Mouse (Mus musculus) heart, postnatal 0 days (tissue): ENCODE measurements at regions not wholly inside any gene's neighbourhood (a gene's known extent, or its start where the extent isn't known, plus 50 kb on each side); places are given as distances from the start of the nearest gene placed in this dataset.

Source experiments
- ATAC-seq: fragments of 200-750 bp; cut with Nextera tagmentation; 2 replicates; pipeline ENCODE4 v1.8.0; 2017; ENCODE audit warnings: low read depth, moderate number of reproducible peaks, moderate library complexity; ENCODE audit not compliant: insufficient read depth
- DNase-seq: peaks from one replicate; pipeline ENCODE4 v3.0.0-alpha.2; 2016; ENCODE audit warnings: low spot score
- H3K27ac ChIP-seq: fragments of 300-500 bp; sonication (generic); 2 replicates; pipeline ENCODE4 v1.5.1; 2014; ENCODE audit warnings: low read depth, mild to moderate bottlenecking
- H3K27me3 ChIP-seq: fragments of 300-500 bp; sonication (generic); 2 replicates; pipeline ENCODE4 v1.6.1; 2014; ENCODE audit warnings: low read length, mixed read lengths; ENCODE audit not compliant: control insufficient read depth, insufficient read depth
- H3K36me3 ChIP-seq: fragments of 300-500 bp; sonication (generic); replicated peaks from 2 replicates; pipeline ENCODE4 v1.6.1; 2014; ENCODE audit warnings: low read length, mixed read lengths; ENCODE audit not compliant: control insufficient read depth, insufficient read depth
- H3K4me1 ChIP-seq: fragments of 300-500 bp; sonication (generic); 2 replicates; pipeline ENCODE4 v1.6.1; 2014; ENCODE audit warnings: antibody characterized with exemption; ENCODE audit not compliant: control insufficient read depth, insufficient read depth
- H3K4me2 ChIP-seq: fragments of 300-500 bp; sonication (generic); 2 replicates; pipeline ENCODE4 v1.6.1; 2014; ENCODE audit warnings: low read depth, mild to moderate bottlenecking, low read length, moderate library complexity
- H3K4me3 ChIP-seq: fragments of 300-500 bp; sonication (generic); 2 replicates; pipeline ENCODE4 v1.5.1; 2014; ENCODE audit warnings: low read depth, low read length
- H3K9ac ChIP-seq: fragments of 300-500 bp; sonication (generic); replicated peaks from 2 replicates; pipeline ENCODE4 v1.6.1; 2014; ENCODE audit warnings: low read depth, low read length, mixed read lengths
- H3K9me3 ChIP-seq: fragments of 300-500 bp; sonication (generic); replicated peaks from 2 replicates; pipeline ENCODE4 v1.6.1; 2016; ENCODE audit warnings: low read length; ENCODE audit not compliant: control insufficient read depth
- CTCF ChIP-seq: IDR thresholded peaks from 2 replicates; pipeline ENCODE4 v1.5.1; 2016; ENCODE audit warnings: antibody characterized with exemption, control low read depth, low read depth
- EP300 ChIP-seq: IDR thresholded peaks from 2 replicates; pipeline ENCODE4 v1.6.1; 2016; ENCODE audit warnings: antibody characterized with exemption, low read depth
- WGBS: fragments of 180-500 bp; shearing (Covaris S2); extraction: QIAGEN DNeasy Blood & Tissue Kit; methylation state at CpG from one replicate; pipeline ENCODE4 v1.1.7; 2014; 5-methylcytosine and 5-hydroxymethylcytosine counted together

DNA sequence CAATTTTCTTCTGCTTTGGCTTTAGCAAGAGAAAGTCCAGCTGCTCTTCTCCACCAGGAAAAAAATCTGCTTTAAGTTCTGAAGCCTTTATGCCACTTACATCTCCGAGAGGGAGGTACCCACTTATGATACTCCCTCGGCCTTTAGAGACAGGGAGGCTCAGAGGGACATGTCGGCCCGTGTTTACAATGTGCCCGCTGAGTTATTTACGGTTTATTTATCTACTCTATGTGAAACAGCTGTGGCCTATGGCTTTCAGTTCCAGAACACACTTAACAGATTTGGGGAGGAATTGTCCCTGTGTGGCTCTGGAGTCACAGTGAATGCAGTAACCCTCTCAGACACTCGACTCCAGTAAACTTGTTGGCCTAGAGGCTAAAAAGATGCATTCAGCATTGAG is 409.3 kb upstream of the Tnp1 start:
- H3K4me3 ChIP-seq: no peak overlapping the region
- no peak overlapping the region for H3K9ac ChIP-seq
- H3K36me3 ChIP-seq: no peaks in the 10 kb centered on the region
- no peaks in the 10 kb centered on the region for H3K27me3 ChIP-seq
- H3K27ac ChIP-seq: no peak overlapping the region
- no peak overlapping the region for H3K4me2 ChIP-seq
- 67% methylated on average over 7 of the region's 7 CpGs for WGBS
- TF ChIP-seq EP300 (no peak), CTCF (no peak)
- no peaks in the 10 kb centered on the region for H3K4me1 ChIP-seq
- ATAC-seq (no peak), DNase-seq (no peak)
- no peaks in the 10 kb centered on the region for H3K9me3 ChIP-seq

DNA sequence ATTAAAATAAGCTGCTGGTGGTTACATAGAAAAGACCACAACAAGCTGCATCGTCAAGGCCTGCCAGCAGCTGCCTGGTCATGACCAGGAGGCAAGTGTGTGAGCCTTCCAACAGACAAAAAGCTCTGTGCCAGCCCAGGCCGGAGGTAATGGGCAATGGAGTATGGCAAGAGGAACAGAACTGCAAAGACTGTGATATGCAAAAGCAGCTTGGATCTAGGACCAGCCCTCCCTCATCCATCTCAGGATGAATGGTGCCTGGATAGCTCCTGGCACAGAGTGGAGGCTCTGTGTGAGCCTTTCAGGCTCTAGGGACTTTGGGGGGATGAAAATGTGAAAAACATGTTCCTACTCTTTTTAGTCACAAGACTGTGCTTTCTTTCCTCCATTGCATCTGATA is 402.5 kb upstream of the Tnp1 start:
- no peak for TF ChIP-seq EP300
- TF ChIP-seq CTCF: no peak
- H3K36me3 ChIP-seq: no peaks in the 10 kb centered on the region
- no peak overlapping the region for H3K27ac ChIP-seq
- no peaks in the 10 kb centered on the region for H3K27me3 ChIP-seq
- no peak overlapping the region for H3K4me2 ChIP-seq
- no peak for DNase-seq
- H3K4me3 ChIP-seq: no peak overlapping the region
- peaks cover 5% of the 10 kb centered on the region; the same call in 1 of the 2 replicates for H3K9me3 ChIP-seq
- ATAC-seq: no peak
- H3K4me1 ChIP-seq: no peaks in the 10 kb centered on the region
- no peak overlapping the region for H3K9ac ChIP-seq
- WGBS: 79% methylated on average over 2 of the region's 2 CpGs

DNA sequence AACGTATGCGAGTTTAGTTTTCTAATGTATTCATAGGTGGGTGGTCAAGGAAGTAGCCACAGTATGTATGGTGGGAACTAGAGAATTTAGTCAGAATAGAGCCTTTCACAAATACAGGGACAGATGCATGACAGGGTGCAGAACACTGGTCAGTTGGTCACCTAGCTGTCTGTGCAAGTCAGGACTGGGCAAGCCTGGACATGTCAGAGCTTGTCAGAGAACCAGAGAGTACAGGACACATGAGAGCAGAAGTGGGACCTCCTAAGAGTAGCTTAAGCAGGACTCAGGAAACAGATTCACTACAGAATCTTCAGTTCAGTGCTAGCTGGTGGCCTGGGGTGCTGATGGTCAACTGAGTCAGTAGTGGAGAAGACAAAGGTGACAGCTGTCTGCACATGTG is 395.7 kb upstream of the Tnp1 start:
- no peaks in the 10 kb centered on the region for H3K36me3 ChIP-seq
- 89% methylated on average over 2 of the region's 2 CpGs for WGBS

DNA sequence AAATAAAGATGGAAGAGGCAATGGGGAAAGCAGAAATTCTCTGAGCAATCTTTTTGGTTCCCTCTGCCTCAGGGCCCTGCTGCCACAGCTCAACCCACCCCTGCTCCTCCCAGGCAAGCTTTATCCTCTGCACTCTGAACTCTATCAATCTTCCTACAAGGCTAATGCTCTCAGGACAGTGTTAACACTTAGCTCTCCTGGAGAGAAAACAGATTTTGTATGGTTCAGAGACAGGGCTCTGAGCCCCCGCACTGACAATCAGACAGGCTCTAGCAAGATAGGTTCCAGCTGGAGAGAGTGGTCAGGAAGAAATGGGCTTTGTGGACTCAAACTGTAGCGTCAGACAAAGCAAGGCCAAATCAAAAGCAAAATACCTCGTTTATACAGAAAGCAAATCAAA is 383.5 kb upstream of the Tnp1 start:
- H3K9ac ChIP-seq: no peak overlapping the region
- 48% methylated on average over 3 of the region's 3 CpGs for WGBS
- no peak overlapping the region for H3K4me3 ChIP-seq
- ATAC-seq: no peak
- H3K27ac ChIP-seq: no peak overlapping the region
- H3K36me3 ChIP-seq: no peaks in the 10 kb centered on the region
- no peaks in the 10 kb centered on the region for H3K27me3 ChIP-seq
- TF ChIP-seq EP300: no peak
- no peak for TF ChIP-seq CTCF
- no peaks in the 10 kb centered on the region for H3K4me1 ChIP-seq
- H3K9me3 ChIP-seq: no peaks in the 10 kb centered on the region
- DNase-seq: no peak
- H3K4me2 ChIP-seq: no peak overlapping the region

More for the DNA sequence above, 395.7 kb upstream of the Tnp1 start:
- Histone ChIP-seq H3K27ac (no peak overlapping the region), H3K4me2 (no peak overlapping the region), H3K9ac (no peak overlapping the region), H3K4me1 (no peaks in the 10 kb centered on the region), H3K27me3 (no peaks in the 10 kb centered on the region), H3K4me3 (no peak overlapping the region), H3K9me3 (no peaks in the 10 kb centered on the region)
- ATAC-seq: no peak
- no peak for DNase-seq
- no peak for TF ChIP-seq EP300
- TF ChIP-seq CTCF: no peak

DNA sequence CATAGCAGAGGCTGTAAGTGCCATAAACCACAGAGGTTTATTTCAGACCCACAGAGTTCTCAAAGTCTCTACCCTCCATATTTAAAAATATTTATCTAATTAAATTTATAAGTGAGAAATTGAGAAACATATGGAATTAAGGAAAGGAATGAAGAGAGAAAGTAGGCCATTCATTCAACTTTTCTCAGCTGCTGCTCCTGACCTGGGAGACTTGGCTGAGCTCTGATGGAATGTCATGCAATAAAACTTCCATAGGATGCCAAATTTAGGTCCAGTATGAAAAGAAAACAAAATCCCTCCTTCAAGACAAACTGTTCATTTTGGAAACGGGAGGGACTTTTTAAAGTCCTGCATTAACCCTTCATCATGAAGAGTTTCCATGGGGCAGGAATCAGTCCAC is 379.3 kb upstream of the Tnp1 start:
- H3K4me2 ChIP-seq: no peak overlapping the region
- no peak overlapping the region for H3K4me3 ChIP-seq
- no peak for TF ChIP-seq CTCF
- TF ChIP-seq EP300: no peak
- DNase-seq (no peak), ATAC-seq (no peak)
- H3K9me3 ChIP-seq: no peaks in the 10 kb centered on the region
- WGBS: 71% methylated on average over 1 of the region's 1 CpGs
- H3K36me3 ChIP-seq: no peaks in the 10 kb centered on the region
- H3K27ac ChIP-seq: no peak overlapping the region
- no peaks in the 10 kb centered on the region for H3K4me1 ChIP-seq
- H3K9ac ChIP-seq: no peak overlapping the region
- no peaks in the 10 kb centered on the region for H3K27me3 ChIP-seq

DNA sequence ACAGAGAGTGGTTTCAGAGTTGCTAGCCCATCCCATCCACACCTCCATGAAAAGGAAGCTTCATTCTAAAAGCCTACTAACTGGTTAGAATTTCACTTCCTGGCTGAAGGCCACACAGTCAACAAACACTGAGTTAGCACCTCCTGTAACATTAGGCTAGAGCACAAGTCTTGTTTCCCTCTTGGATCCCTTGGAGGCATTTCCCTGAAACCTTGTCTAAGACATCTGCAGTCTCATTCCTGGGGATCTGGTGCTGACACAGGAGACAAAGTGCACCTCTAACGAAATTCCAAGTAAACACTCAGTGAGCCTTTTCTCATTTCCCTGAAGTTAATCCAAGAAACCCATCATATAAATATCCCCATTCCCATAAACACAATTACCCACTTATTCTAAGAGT is 378.8 kb upstream of the Tnp1 start:
- Histone ChIP-seq H3K9me3 (no peaks in the 10 kb centered on the region), H3K36me3 (no peaks in the 10 kb centered on the region), H3K4me3 (no peak overlapping the region), H3K27me3 (no peaks in the 10 kb centered on the region), H3K4me1 (no peaks in the 10 kb centered on the region), H3K4me2 (no peak overlapping the region), H3K27ac (no peak overlapping the region), H3K9ac (no peak overlapping the region)
- no peak for ATAC-seq
- DNase-seq: no peak
- TF ChIP-seq EP300 (no peak), CTCF (no peak)
- 41% methylated on average over 1 of the region's 1 CpGs for WGBS
